Mouse (Mus musculus) spleen, adult 2 months (tissue): ENCODE data around the gene Tmem97.

Experiments
- CTCF ChIP-seq: fragments of 200-500 bp; IDR thresholded peaks from 2 replicates; pipeline ENCODE4 v1.5.1; 2011; ENCODE audit warnings: mild to moderate bottlenecking, inconsistent platforms; ENCODE audit not compliant: insufficient read depth, insufficient read length, insufficient replicate concordance; ENCODE audit errors: extremely low read depth
- POLR2A ChIP-seq: fragments of 200-500 bp; IDR thresholded peaks from 2 replicates; pipeline ENCODE4 v1.6.1; 2011; ENCODE audit warnings: low read depth, low read length, inconsistent platforms

DNA sequence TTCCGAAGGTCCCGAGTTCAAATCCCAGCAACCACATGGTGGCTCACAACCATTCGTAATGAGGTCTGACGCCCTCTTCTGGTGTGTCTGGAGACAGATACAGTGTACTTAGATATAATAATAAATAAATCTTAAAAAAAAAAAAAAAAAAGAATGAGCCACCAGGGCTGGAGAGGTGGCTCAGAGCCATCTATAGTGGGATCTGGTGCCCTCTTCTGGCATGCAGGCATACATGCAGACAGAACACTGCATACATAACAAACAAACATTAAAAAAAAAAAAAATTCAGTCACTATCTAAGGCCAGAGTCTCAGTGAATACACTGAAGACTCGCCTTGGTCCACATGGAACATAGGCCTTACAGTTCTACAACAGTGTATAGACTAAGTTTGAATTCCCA, 41.4 kb downstream of the Tmem97 start:
- TF ChIP-seq CTCF (no peak), POLR2A (no peak)
